Mouse (Mus musculus) neutrophil, adult 83 days (primary cell): ENCODE results near the gene Ssxb2. TPM values are rescaled to one million over a fixed set of nuclear protein-coding genes. Genes with fewer than 3 reads are reported as not detected.

ENCODE experiments used
- total RNA-seq, 2 experiments: library from RNA; stranded (reverse); gene quantifications; one replicate each; pipeline ENCODE4 v1.2.4; 2023

Ssxb2 gene
- total RNA-seq: not detected

DNA sequence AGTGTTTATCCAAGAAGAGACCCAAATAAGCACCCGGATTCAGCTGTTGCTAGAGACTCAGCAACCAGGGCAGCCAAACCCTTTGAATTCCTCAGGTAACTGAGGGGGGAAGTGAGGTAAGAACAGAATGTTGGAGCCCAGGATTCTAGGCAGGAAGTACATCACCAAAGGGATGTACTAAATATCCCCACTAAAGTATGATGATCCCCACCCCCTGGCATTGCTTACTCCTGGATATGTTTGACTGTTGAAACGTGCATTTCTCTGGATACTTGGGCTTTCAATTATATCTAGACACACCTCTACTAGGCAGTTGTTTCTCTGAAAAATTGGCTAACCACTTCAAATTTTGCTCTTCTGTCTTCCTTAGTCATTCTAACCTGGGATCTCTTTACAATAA lies at the start of gene Ssxb2:
Gene Ssxb2 (minus strand): TSS at position 101 of the 400 bp plus-strand sequence.

DNA sequence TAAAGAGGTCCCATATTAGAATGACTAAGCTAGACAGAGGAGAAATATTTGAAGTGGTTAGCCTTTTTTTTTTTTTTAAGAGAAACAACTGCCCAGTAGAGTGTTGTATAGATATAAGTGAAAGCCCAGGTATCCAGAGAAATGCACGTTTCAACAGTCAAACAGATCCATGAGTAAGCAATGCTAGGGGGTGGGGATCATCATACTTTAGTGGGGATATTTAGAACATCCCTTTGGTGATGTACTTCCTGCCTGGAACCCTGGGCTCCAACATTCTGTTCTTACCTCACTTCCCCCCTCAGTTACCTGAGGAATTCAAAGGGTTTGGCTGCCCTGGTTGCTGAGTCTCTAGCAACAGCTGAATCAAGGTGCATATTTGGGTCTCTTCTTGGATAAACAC lies 48.5 kb downstream of the Ssxb2 start, which contains the start of gene Ssxb1:
Gene Ssxb1 (plus strand): TSS at position 301 of the 400 bp plus-strand sequence.

Other genes starting within 250 kb of the Ssxb2 start
- 10 to 100 TPM; 15.3 to 17.3 TPM for gene Ftsj1, start 209.3 kb downstream of the Ssxb2 start, total RNA-seq
- gene Slc38a5, start 190.6 kb downstream of the Ssxb2 start, total RNA-seq: 10 to 100 TPM; 15.1 to 20.6 TPM
- not detected for gene Ssxb10, start 134.3 kb downstream of the Ssxb2 start, total RNA-seq
- gene Ssxb9, start 94.7 kb downstream of the Ssxb2 start, total RNA-seq: not detected
- not detected for gene Ssxb1, start 48.4 kb downstream of the Ssxb2 start, total RNA-seq
- not detected for gene Gm14459, start 63.2 kb upstream of the Ssxb2 start, total RNA-seq
- not detected for gene Ssxb6, start 86.5 kb upstream of the Ssxb2 start, total RNA-seq
- not detected for gene Ssxb3, start 130.1 kb upstream of the Ssxb2 start, total RNA-seq
- gene Ssxb8, start 229.1 kb upstream of the Ssxb2 start, total RNA-seq: not detected